Mouse (Mus musculus) hindbrain, embryonic 14.5 days (tissue): ENCODE data around the gene Cpb1. TPM values are rescaled to one million over a fixed set of nuclear protein-coding genes. Genes with fewer than 3 reads are reported as not detected.

Experiments used
- ATAC-seq: fragments of 200-750 bp; cut with Nextera tagmentation; 2 replicates; pipeline ENCODE4 v1.8.0; 2017; ENCODE audit warnings: moderate number of reproducible peaks, mild to moderate bottlenecking, moderate TSS enrichment, moderate library complexity; ENCODE audit not compliant: low FRiP score
- DNase-seq: peaks from one replicate; pipeline ENCODE4 v3.0.0-alpha.2; 2015; ENCODE audit warnings: low spot score
- H3K27ac ChIP-seq: fragments of 300-500 bp; sonication (generic); 2 replicates; pipeline ENCODE4 v1.5.1; 2014; ENCODE audit warnings: mild to moderate bottlenecking, moderate library complexity
- H3K27me3 ChIP-seq: fragments of 300-500 bp; sonication (generic); 2 replicates; pipeline ENCODE4 v1.6.1; 2014; ENCODE audit warnings: mild to moderate bottlenecking, low read length, mixed read lengths; ENCODE audit not compliant: control insufficient read depth, insufficient read depth
- H3K36me3 ChIP-seq: fragments of 300-500 bp; sonication (generic); replicated peaks from 2 replicates; pipeline ENCODE4 v1.6.1; 2014; ENCODE audit not compliant: control insufficient read depth, insufficient read depth
- H3K4me1 ChIP-seq: fragments of 300-500 bp; sonication (generic); replicated peaks from 2 replicates; pipeline ENCODE4 v1.6.1; 2014; ENCODE audit warnings: antibody characterized with exemption, low read length, mixed read lengths; ENCODE audit not compliant: control insufficient read depth, insufficient read depth
- H3K4me2 ChIP-seq: fragments of 300-500 bp; sonication (generic); replicated peaks from 2 replicates; pipeline ENCODE4 v1.6.1; 2014; ENCODE audit warnings: mild to moderate bottlenecking, moderate library complexity
- H3K4me3 ChIP-seq: fragments of 300-500 bp; sonication (generic); replicated peaks from 2 replicates; pipeline ENCODE4 v1.5.1; 2014; ENCODE audit warnings: mild to moderate bottlenecking, low read length
- H3K9ac ChIP-seq: fragments of 300-500 bp; sonication (generic); 2 replicates; pipeline ENCODE4 v1.6.1; 2014
- H3K9me3 ChIP-seq: fragments of 300-500 bp; sonication (generic); 2 replicates; pipeline ENCODE4 v1.6.1; 2016; ENCODE audit warnings: low read length; ENCODE audit not compliant: control insufficient read depth
- WGBS: fragments of 180-500 bp; shearing (Covaris S2); extraction: QIAGEN DNeasy Blood & Tissue Kit; methylation state at CpG from one replicate; pipeline ENCODE4 v1.1.7; 2014; 5-methylcytosine and 5-hydroxymethylcytosine counted together
- polyA plus RNA-seq: library from polyadenylated mRNA; unstranded; fragments of >200 nt; fragmentation: Nextera tagmentation; extraction: Ambion mirVana; gene quantifications from 2 replicates; pipeline ENCODE4 v1.2.1, GENCODE M21; 2014

The Cpb1 gene
- polyA plus RNA-seq: 0.25 and 0.70 TPM in 2 replicates

- 89% methylated on average over 3 of the region's 3 CpGs for WGBS
These were observed at the start of gene Cpb1 for GRCm38 (mm10) chr3:20275633-20276032. Gene Cpb1 (minus strand): TSS chr3:20275733.

GRCm38 (mm10) chr3:20317233-20317632, 41.7 kb upstream of the Cpb1 start:
- 0% methylated on average over 1 of the region's 1 CpGs for WGBS
- no peaks in the 10 kb centered on the region for H3K36me3 ChIP-seq
- H3K4me1 ChIP-seq: no peaks in the 10 kb centered on the region
- H3K4me2 ChIP-seq: no peak overlapping the region
- H3K27ac ChIP-seq: no peak overlapping the region
- ATAC-seq: no peak
- no peaks in the 10 kb centered on the region for H3K9me3 ChIP-seq
- no peak overlapping the region for H3K9ac ChIP-seq
- no peak for DNase-seq
- H3K4me3 ChIP-seq: no peak overlapping the region
- no peaks in the 10 kb centered on the region for H3K27me3 ChIP-seq

More at GRCm38 (mm10) chr3:20275633-20276032, at the start of gene Cpb1:
- H3K27me3 ChIP-seq: no peaks in the 10 kb centered on the region
- ATAC-seq: no peak
- no peak for DNase-seq
- no peaks in the 10 kb centered on the region for H3K4me1 ChIP-seq
- no peaks in the 10 kb centered on the region for H3K9me3 ChIP-seq
- no peak within 1 kb of the TSS for H3K9ac ChIP-seq
- no peak within 1 kb of the TSS for H3K4me2 ChIP-seq
- no peak within 1 kb of the TSS for H3K27ac ChIP-seq
- no peaks in the 10 kb centered on the region for H3K36me3 ChIP-seq
- no peak within 1 kb of the TSS for H3K4me3 ChIP-seq

- ATAC-seq: no peak
- H3K36me3 ChIP-seq: no peaks in the 10 kb centered on the region
- H3K4me2 ChIP-seq: no peak overlapping the region
- H3K27ac ChIP-seq: no peak overlapping the region
- 87% methylated on average over 4 of the region's 4 CpGs for WGBS
- DNase-seq: no peak
- H3K4me1 ChIP-seq: no peaks in the 10 kb centered on the region
- no peaks in the 10 kb centered on the region for H3K27me3 ChIP-seq
- no peaks in the 10 kb centered on the region for H3K9me3 ChIP-seq
- no peak overlapping the region for H3K9ac ChIP-seq
- no peak overlapping the region for H3K4me3 ChIP-seq
These were observed 33.6 kb upstream of the Cpb1 start for GRCm38 (mm10) chr3:20309142-20309541.

- Histone ChIP-seq H3K4me1 (no peaks in the 10 kb centered on the region), H3K9ac (no peak overlapping the region), H3K9me3 (no peaks in the 10 kb centered on the region), H3K4me3 (no peak overlapping the region), H3K27me3 (no peaks in the 10 kb centered on the region), H3K36me3 (no peaks in the 10 kb centered on the region), H3K27ac (no peak overlapping the region), H3K4me2 (no peak overlapping the region)
- ATAC-seq (no peak), DNase-seq (no peak)
- whole genome bisulfite sequencing: 82% methylated on average over 4 of the region's 4 CpGs
These were observed 31.7 kb upstream of the Cpb1 start for GRCm38 (mm10) chr3:20307256-20307655.

- no peak overlapping the region for H3K4me3 ChIP-seq
- H3K4me1 ChIP-seq: no peaks in the 10 kb centered on the region
- no peaks in the 10 kb centered on the region for H3K27me3 ChIP-seq
- DNase-seq: no peak
- WGBS: 67% methylated on average over 2 of the region's 2 CpGs
- H3K9ac ChIP-seq: no peak overlapping the region
- H3K36me3 ChIP-seq: no peaks in the 10 kb centered on the region
- no peaks in the 10 kb centered on the region for H3K9me3 ChIP-seq
- H3K4me2 ChIP-seq: no peak overlapping the region
- H3K27ac ChIP-seq: no peak overlapping the region
- ATAC-seq: no peak
These were observed 29.3 kb upstream of the Cpb1 start for GRCm38 (mm10) chr3:20304758-20305352.

GRCm38 (mm10) chr3:20295546-20295945, 20.0 kb upstream of the Cpb1 start:
- no peaks in the 10 kb centered on the region for H3K36me3 ChIP-seq
- ATAC-seq: no peak

GRCm38 (mm10) chr3:20294542-20295348, 19.2 kb upstream of the Cpb1 start:
- H3K4me2 ChIP-seq: no peak overlapping the region
- no peak overlapping the region for H3K9ac ChIP-seq
- H3K9me3 ChIP-seq: no peaks in the 10 kb centered on the region
- no peak overlapping the region for H3K27ac ChIP-seq
- DNase-seq: no peak
- ATAC-seq: no peak
- H3K4me1 ChIP-seq: no peaks in the 10 kb centered on the region
- H3K36me3 ChIP-seq: no peaks in the 10 kb centered on the region
- H3K4me3 ChIP-seq: no peak overlapping the region
- WGBS: 85% methylated on average over 9 of the region's 9 CpGs
- H3K27me3 ChIP-seq: no peaks in the 10 kb centered on the region

More at GRCm38 (mm10) chr3:20295546-20295945, 20.0 kb upstream of the Cpb1 start:
- 90% methylated on average over 3 of the region's 3 CpGs for WGBS
- Histone ChIP-seq H3K9me3 (no peaks in the 10 kb centered on the region), H3K9ac (no peak overlapping the region), H3K27ac (no peak overlapping the region), H3K27me3 (no peaks in the 10 kb centered on the region), H3K4me2 (no peak overlapping the region), H3K4me1 (no peaks in the 10 kb centered on the region), H3K4me3 (no peak overlapping the region)
- no peak for DNase-seq

GRCm38 (mm10) chr3:20291370-20291769, 15.8 kb upstream of the Cpb1 start:
- H3K27me3 ChIP-seq: no peaks in the 10 kb centered on the region
- H3K4me2 ChIP-seq: no peak overlapping the region
- no peak for DNase-seq
- H3K9ac ChIP-seq: no peak overlapping the region
- H3K4me3 ChIP-seq: no peak overlapping the region
- no peak for ATAC-seq
- no peaks in the 10 kb centered on the region for H3K9me3 ChIP-seq
- H3K36me3 ChIP-seq: no peaks in the 10 kb centered on the region
- H3K27ac ChIP-seq: no peak overlapping the region
- H3K4me1 ChIP-seq: no peaks in the 10 kb centered on the region

GRCm38 (mm10) chr3:20288761-20289160, 13.2 kb upstream of the Cpb1 start:
- Histone ChIP-seq H3K4me2 (no peak overlapping the region), H3K27me3 (no peaks in the 10 kb centered on the region), H3K4me1 (no peaks in the 10 kb centered on the region), H3K4me3 (no peak overlapping the region), H3K9ac (no peak overlapping the region), H3K36me3 (no peaks in the 10 kb centered on the region), H3K27ac (no peak overlapping the region), H3K9me3 (no peaks in the 10 kb centered on the region)
- 96% methylated on average over 2 of the region's 2 CpGs for WGBS
- ATAC-seq (no peak), DNase-seq (no peak)
